Mouse (Mus musculus): Measurements from ENCODE around the gene Zfp629. TPM values are rescaled to one million over a fixed set of nuclear protein-coding genes. Genes with fewer than 3 reads are reported as not detected.

Zfp629 gene
- 2.6 and 3.4 TPM in 2 replicates for polyA plus RNA-seq (2021; fragmentation: Nextera tagmentation)
- long read RNA-seq, experiment 1, partial matches to known transcripts, result 1 of 7 reads
- long read RNA-seq, experiment 1, other reads (novel, unspliced or antisense), result 6 of 7 reads
- long read RNA-seq, experiment 2, full-length matches to known transcripts, result 3 of 17 reads
- long read RNA-seq, experiment 2, partial matches to known transcripts, result 0 of 17 reads
- long read RNA-seq, experiment 2, other reads (novel, unspliced or antisense), result 14 of 17 reads

GRCm38 (mm10) chr7:127614891-127615843 is at the start of gene Zfp629:
Gene Zfp629, minus strand, starts transcription at chr7:127615797.

GRCm38 (mm10) chr7:127588011-127588871 is 27.4 kb downstream of the Zfp629 start, which contains the start of the genes Ccdc189 and Rnf40:
Gene Ccdc189, minus strand, starts transcription at chr7:127588595.
Gene Rnf40, plus strand, starts transcription at chr7:127588767.

GRCm38 (mm10) chr7:127572895-127573471 is 42.6 kb downstream of the Zfp629 start, which contains the start of gene Phkg2:
Gene Phkg2, plus strand, starts transcription at chr7:127573340.

GRCm38 (mm10) chr7:127561340-127561858 is 54.2 kb downstream of the Zfp629 start, which contains the start of gene Tmem265:
Gene Tmem265, plus strand, starts transcription at chr7:127561390.

Other genes starting within 250 kb of the Zfp629 start
- gene Zfp747, start 239.7 kb downstream of the Zfp629 start, polyA plus RNA-seq (2021; fragmentation: Nextera tagmentation), result 3.3 and 3.5 TPM in 2 replicates
- gene 9130019O22Rik, start 228.6 kb downstream of the Zfp629 start, polyA plus RNA-seq (2021; fragmentation: Nextera tagmentation), result 1.6 and 2.0 TPM in 2 replicates
- 3.6 TPM in 2 replicates for gene E430018J23Rik, start 222.2 kb downstream of the Zfp629 start, polyA plus RNA-seq (2021; fragmentation: Nextera tagmentation)
- gene Zfp764, start 209.0 kb downstream of the Zfp629 start, polyA plus RNA-seq (2021; fragmentation: Nextera tagmentation), result 2.1 and 3.2 TPM in 2 replicates
- 30.1 and 32.4 TPM in 2 replicates for gene Zfp688, start 193.7 kb downstream of the Zfp629 start, polyA plus RNA-seq (2021; fragmentation: Nextera tagmentation)
- 3.2 TPM in 2 replicates for gene Zfp689, start 166.6 kb downstream of the Zfp629 start, polyA plus RNA-seq (2021; fragmentation: Nextera tagmentation)
- gene Prr14, start 156.2 kb downstream of the Zfp629 start, polyA plus RNA-seq (2021; fragmentation: Nextera tagmentation), result 13.1 and 16.1 TPM in 2 replicates
- 4.1 and 5.4 TPM in 2 replicates for gene Fbrs, start 136.6 kb downstream of the Zfp629 start, polyA plus RNA-seq (2021; fragmentation: Nextera tagmentation)
- 11.6 and 14.6 TPM in 2 replicates for gene Srcap, start 103.8 kb downstream of the Zfp629 start, polyA plus RNA-seq (2021; fragmentation: Nextera tagmentation)
- gene Gm42715, start 96.2 kb downstream of the Zfp629 start, polyA plus RNA-seq (2021; fragmentation: Nextera tagmentation), result 1.3 and 2.9 TPM in 2 replicates
- 0.69 TPM in 1 of 2 replicates, not detected in the other for gene Tmem265, start 54.4 kb downstream of the Zfp629 start, polyA plus RNA-seq (2021; fragmentation: Nextera tagmentation)
- 17.9 and 19.5 TPM in 2 replicates for gene Phkg2, start 42.5 kb downstream of the Zfp629 start, polyA plus RNA-seq (2021; fragmentation: Nextera tagmentation)
- 14.1 and 19.3 TPM in 2 replicates for gene Ccdc189, start 27.2 kb downstream of the Zfp629 start, polyA plus RNA-seq (2021; fragmentation: Nextera tagmentation)
- 8.5 and 10.1 TPM in 2 replicates for gene Rnf40, start 27.0 kb downstream of the Zfp629 start, polyA plus RNA-seq (2021; fragmentation: Nextera tagmentation)
- gene Bcl7c, start 93.1 kb upstream of the Zfp629 start, polyA plus RNA-seq (2021; fragmentation: Nextera tagmentation), result 5.1 and 6.0 TPM in 2 replicates
- 4.1 and 4.5 TPM in 2 replicates for gene Ctf1, start 96.9 kb upstream of the Zfp629 start, polyA plus RNA-seq (2021; fragmentation: Nextera tagmentation)
- 0.08 TPM in 1 of 2 replicates, not detected in the other for gene Ctf2, start 116.4 kb upstream of the Zfp629 start, polyA plus RNA-seq (2021; fragmentation: Nextera tagmentation)
- gene Fbxl19, start 128.7 kb upstream of the Zfp629 start, polyA plus RNA-seq (2021; fragmentation: Nextera tagmentation), result 1.0 TPM in 2 replicates
- 31.4 and 32.6 TPM in 2 replicates for gene Orai3, start 154.0 kb upstream of the Zfp629 start, polyA plus RNA-seq (2021; fragmentation: Nextera tagmentation)
- 7.7 and 12.9 TPM in 2 replicates for gene Setd1a, start 160.9 kb upstream of the Zfp629 start, polyA plus RNA-seq (2021; fragmentation: Nextera tagmentation)
- not detected in 2 replicates for gene Gm49388, start 169.8 kb upstream of the Zfp629 start, polyA plus RNA-seq (2021; fragmentation: Nextera tagmentation)
- 5.9 and 14.2 TPM in 2 replicates for gene Hsd3b7, start 184.8 kb upstream of the Zfp629 start, polyA plus RNA-seq (2021; fragmentation: Nextera tagmentation)
- gene Stx4a, start 208.5 kb upstream of the Zfp629 start, polyA plus RNA-seq (2021; fragmentation: Nextera tagmentation), result 9.9 and 10.7 TPM in 2 replicates
- 29.2 and 31.2 TPM in 2 replicates for gene Stx1b, start 208.8 kb upstream of the Zfp629 start, polyA plus RNA-seq (2021; fragmentation: Nextera tagmentation)